ENCODE assay signal across 9 mouse cellular contexts in genomic region chr11:16813298-16813697, GRCm38 (mm10).
"Had no signal": no experiment of that assay in that cellular context is flagged by ENCODE, and none has a peak within 500 bp of the region (broad histone marks: within the 10 kb centered on the region; RNA-seq: fewer than 3 reads in every experiment).

No protein-coding gene starts in this region.

- H3K36me3 ChIP-seq: intestine, embryonic 15.5 days; kidney, embryonic 15.5 days; limb, embryonic 12.5 days; midbrain, embryonic 12.5 days had no signal

- H3K4me3 ChIP-seq: intestine, embryonic 15.5 days; kidney, embryonic 15.5 days; limb, embryonic 12.5 days; midbrain, embryonic 12.5 days had no signal

- H3K4me2 ChIP-seq: intestine, embryonic 15.5 days; kidney, embryonic 15.5 days; limb, embryonic 12.5 days; midbrain, embryonic 12.5 days had no signal

- H3K4me1 ChIP-seq: midbrain, embryonic 12.5 days had no signal

- H3K27ac ChIP-seq: intestine, embryonic 15.5 days; kidney, embryonic 15.5 days; limb, embryonic 12.5 days; midbrain, embryonic 12.5 days had no signal

- DNase-seq: kidney, adult 18-20 months; kidney, postnatal 14 days; lung, adult 18-20 months; right cerebral cortex, postnatal 25 days; thymus, postnatal 36 days had no signal

- ATAC-seq: intestine, embryonic 15.5 days had no signal

- H3K9ac ChIP-seq: intestine, embryonic 15.5 days; kidney, embryonic 15.5 days; limb, embryonic 12.5 days; midbrain, embryonic 12.5 days had no signal

- H3K27me3 ChIP-seq: intestine, embryonic 15.5 days; kidney, embryonic 15.5 days; limb, embryonic 12.5 days; midbrain, embryonic 12.5 days had no signal

- H3K9me3 ChIP-seq: intestine, embryonic 15.5 days; kidney, embryonic 15.5 days; limb, embryonic 12.5 days; midbrain, embryonic 12.5 days had no signal
